Mouse (Mus musculus): ENCODE data around the gene Kcnk3.

- TF ChIP-seq CTCF (IDR thresholded peaks at IDR 0.05; ENCODE audit: low read depth) (no peak), EP300 (IDR thresholded peaks at IDR 0.05; ENCODE audit: low read depth) (no peak)
These were observed 25.3 kb downstream of the Kcnk3 start for GRCm38 (mm10) chr5:30613242-30613641.
